Mouse (Mus musculus): ENCODE measurements around the gene Il1rl1. TPM values are rescaled to one million over a fixed set of nuclear protein-coding genes. Genes with fewer than 3 reads are reported as not detected.

The Il1rl1 gene
- total RNA-seq (2014; rRNA removed) (under 0.01 and 0.07 TPM in 2 replicates), polyA plus RNA-seq (2012; rRNA removed) (not detected in 2 replicates)

DNA sequence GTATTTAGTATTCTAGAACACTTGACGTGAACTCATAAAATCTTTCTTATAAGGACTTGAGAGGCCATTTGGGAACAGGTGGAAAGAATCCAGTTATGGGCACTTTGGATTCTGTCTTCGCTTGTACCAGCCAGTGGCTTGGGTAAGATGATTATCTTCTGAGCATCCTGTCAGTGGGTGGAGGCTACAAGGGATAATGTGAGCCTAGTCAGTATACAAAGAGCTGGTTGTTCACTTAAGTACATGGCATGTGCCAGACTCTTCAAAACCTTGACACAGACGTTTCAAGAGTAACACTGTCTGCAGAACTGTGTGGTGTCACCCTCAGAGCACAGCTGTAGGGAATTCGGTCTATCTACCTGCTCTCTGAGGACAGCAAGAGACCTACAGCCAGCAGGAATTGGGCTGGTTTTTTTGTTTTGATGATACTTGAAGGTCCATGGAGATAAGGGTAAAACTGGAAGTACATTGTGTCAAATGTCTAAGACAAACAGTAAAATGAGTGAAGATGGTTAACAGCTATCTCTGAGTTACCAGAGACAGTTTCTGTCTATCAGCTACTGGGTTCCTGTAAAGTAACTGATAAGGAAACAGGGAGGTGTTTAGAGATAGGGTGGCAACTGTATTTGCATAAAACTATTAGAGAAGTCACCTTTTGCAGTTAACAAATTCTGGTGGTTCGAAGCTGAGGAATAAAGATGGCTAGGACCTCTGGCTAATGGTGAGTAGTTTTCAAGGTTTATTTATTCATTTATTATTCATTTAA lies at the start of gene Il1rl1:
TSS of gene Il1rl1 (plus strand) at position 661 of the 766 bp plus-strand sequence.
- Histone ChIP-seq H3K27ac (replicated peaks; ENCODE audit: insufficient read depth, low read depth, low read length) (no peak within 1 kb of the TSS), H3K79me2 (ENCODE audit: control insufficient read depth, insufficient read depth, low read length) (no peaks in the 10 kb centered on the region), H3K4me3 (ENCODE audit: insufficient read depth, low read depth, low read length) (no peak within 1 kb of the TSS), H3K36me3 (ENCODE audit: control insufficient read depth, insufficient read depth, low read length) (no peaks in the 10 kb centered on the region), H3K9ac (ENCODE audit: low read depth, low read length) (no peak within 1 kb of the TSS), H3K27me3 (ENCODE audit: control insufficient read depth, insufficient read depth, low read length) (no peaks in the 10 kb centered on the region), H3K4me1 (ENCODE audit: control insufficient read depth, insufficient read depth, low read length) (no peaks in the 10 kb centered on the region)
- TF ChIP-seq POLR2A (IDR thresholded peaks at IDR 0.05; ENCODE audit: extremely low read depth, insufficient read depth, low read length) = no peak
- 79% methylated on average over 5 of the region's 5 CpGs for WGBS
- no peak for DNase-seq (ENCODE audit: extremely low read depth, low read depth, low spot score)

DNA sequence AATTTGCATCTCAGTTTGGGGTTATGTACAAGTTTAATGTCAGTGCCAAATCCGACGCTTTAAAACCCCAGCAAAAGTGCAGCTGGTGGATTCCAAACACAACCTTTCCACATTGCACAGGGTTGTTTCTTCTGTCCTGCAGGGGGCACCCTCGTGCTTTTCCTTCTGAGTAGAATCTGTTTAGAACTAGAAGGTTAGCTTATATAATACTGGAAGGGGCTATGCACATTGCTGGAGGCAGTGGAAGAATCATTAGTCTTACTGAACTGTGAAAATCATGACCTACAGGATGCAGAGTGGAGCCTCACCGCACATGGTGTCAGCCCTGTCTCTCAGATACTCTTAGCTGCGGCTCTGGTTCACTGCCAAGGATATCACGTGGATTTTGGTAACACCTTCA lies 49.3 kb upstream of the Il1rl1 start:
- no peak for TF ChIP-seq POLR2A (IDR thresholded peaks at IDR 0.05; ENCODE audit: extremely low read depth, insufficient read depth, low read length)
- peak; percentile 34 for TF ChIP-seq CTCF (IDR thresholded peaks at IDR 0.05; ENCODE audit: low read depth, low read length)
- no peaks in the 10 kb centered on the region for H3K36me3 ChIP-seq (ENCODE audit: control insufficient read depth, insufficient read depth, low read length)
- WGBS = 47% methylated on average over 6 of the region's 6 CpGs
- no peak overlapping the region for H3K9ac ChIP-seq (ENCODE audit: low read depth, low read length)
- H3K27ac ChIP-seq (replicated peaks; ENCODE audit: insufficient read depth, low read depth, low read length) = no peak overlapping the region
- H3K4me1 ChIP-seq (ENCODE audit: control insufficient read depth, insufficient read depth, low read length) = no peaks in the 10 kb centered on the region
- H3K4me3 ChIP-seq (ENCODE audit: insufficient read depth, low read depth, low read length) = no peak overlapping the region
- no peaks in the 10 kb centered on the region for H3K27me3 ChIP-seq (ENCODE audit: control insufficient read depth, insufficient read depth, low read length)
- peak; percentile 43 for DNase-seq (ENCODE audit: extremely low read depth, low read depth, low spot score)
- no peaks in the 10 kb centered on the region for H3K79me2 ChIP-seq (ENCODE audit: control insufficient read depth, insufficient read depth, low read length)

DNA sequence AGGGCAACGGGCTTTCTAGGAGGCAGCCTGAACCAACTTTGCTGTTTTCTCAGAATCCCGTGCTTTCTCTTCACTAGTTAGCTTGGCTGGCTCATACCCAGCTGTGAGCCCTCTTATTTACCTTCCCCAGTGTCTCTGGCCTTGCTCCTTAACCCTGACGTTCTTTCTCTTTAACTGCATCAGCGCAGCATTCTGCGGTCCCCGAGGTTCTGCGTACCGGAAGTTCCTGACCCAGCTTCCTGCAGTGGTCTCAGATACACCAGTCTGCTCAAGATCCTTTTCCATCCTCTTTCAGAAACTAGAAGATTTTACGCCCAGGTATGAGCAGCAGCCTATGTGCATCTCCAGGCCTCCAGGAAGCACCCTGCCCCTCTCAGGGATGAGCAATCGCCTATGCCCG lies 48.4 kb upstream of the Il1rl1 start:
- 76% methylated on average over 11 of the region's 11 CpGs for WGBS
- no peak for DNase-seq (ENCODE audit: extremely low read depth, low read depth, low spot score)
- Histone ChIP-seq H3K4me1 (ENCODE audit: control insufficient read depth, insufficient read depth, low read length) (no peaks in the 10 kb centered on the region), H3K79me2 (ENCODE audit: control insufficient read depth, insufficient read depth, low read length) (no peaks in the 10 kb centered on the region), H3K27me3 (ENCODE audit: control insufficient read depth, insufficient read depth, low read length) (no peaks in the 10 kb centered on the region), H3K9ac (ENCODE audit: low read depth, low read length) (no peak overlapping the region), H3K27ac (replicated peaks; ENCODE audit: insufficient read depth, low read depth, low read length) (no peak overlapping the region), H3K36me3 (ENCODE audit: control insufficient read depth, insufficient read depth, low read length) (no peaks in the 10 kb centered on the region), H3K4me3 (ENCODE audit: insufficient read depth, low read depth, low read length) (no peak overlapping the region)
- TF ChIP-seq POLR2A (IDR thresholded peaks at IDR 0.05; ENCODE audit: extremely low read depth, insufficient read depth, low read length) (no peak), CTCF (IDR thresholded peaks at IDR 0.05; ENCODE audit: low read depth, low read length) (no peak)

DNA sequence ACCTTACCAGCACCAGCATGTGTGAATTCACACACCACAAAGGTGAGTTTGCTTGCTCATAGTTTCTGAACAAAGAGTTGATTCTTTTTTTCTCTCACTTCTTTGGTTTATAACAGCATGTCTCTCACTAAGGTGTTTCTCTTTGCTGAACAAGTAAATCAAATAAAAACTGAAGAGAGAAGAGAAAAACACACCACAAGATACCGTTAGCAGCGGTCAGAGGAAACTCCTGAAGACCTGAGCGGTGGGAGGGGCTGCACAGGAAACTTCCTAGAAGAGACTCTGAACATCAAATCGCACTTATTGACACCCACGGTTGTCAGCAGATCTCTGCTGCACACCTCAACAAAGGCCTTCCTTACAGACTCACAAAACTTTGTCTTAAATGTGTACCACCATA lies 46.5 kb upstream of the Il1rl1 start:
- no peak for TF ChIP-seq CTCF (IDR thresholded peaks at IDR 0.05; ENCODE audit: low read depth, low read length)
- no peaks in the 10 kb centered on the region for H3K4me1 ChIP-seq (ENCODE audit: control insufficient read depth, insufficient read depth, low read length)
- H3K79me2 ChIP-seq (ENCODE audit: control insufficient read depth, insufficient read depth, low read length) = no peaks in the 10 kb centered on the region
- WGBS = 81% methylated on average over 5 of the region's 5 CpGs
- no peak overlapping the region for H3K27ac ChIP-seq (replicated peaks; ENCODE audit: insufficient read depth, low read depth, low read length)
- H3K4me3 ChIP-seq (ENCODE audit: insufficient read depth, low read depth, low read length) = no peak overlapping the region
- no peak for DNase-seq (ENCODE audit: extremely low read depth, low read depth, low spot score)
- H3K9ac ChIP-seq (ENCODE audit: low read depth, low read length) = no peak overlapping the region
- H3K27me3 ChIP-seq (ENCODE audit: control insufficient read depth, insufficient read depth, low read length) = no peaks in the 10 kb centered on the region
- H3K36me3 ChIP-seq (ENCODE audit: control insufficient read depth, insufficient read depth, low read length) = no peaks in the 10 kb centered on the region

DNA sequence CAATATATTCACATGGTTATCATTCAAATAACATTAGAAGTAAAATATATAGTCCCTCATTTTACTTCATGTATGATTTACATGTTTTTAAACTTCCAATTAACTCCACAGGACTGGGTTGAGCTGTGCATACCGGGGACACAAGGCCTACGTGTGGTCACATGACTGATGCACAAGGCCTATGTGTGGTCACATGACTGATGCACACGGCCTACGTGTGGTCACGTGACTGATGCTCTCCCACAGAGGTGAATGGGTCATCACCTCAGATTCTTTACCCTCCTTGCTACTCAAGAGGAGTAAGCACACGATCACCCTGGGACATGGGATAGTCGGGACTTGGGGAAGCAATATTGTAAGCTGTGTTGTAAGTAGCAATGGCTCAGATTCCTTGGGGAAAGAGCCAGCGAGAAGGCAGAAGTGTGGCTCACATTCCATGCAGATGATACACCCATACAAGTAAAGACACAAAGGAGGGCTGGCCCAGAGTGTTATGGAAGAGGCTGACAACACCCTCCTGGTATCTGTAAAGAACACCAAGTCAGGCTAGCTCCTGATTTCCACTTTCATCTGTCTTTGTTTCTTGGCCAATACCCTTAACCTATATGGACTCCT lies 44.3 kb upstream of the Il1rl1 start:
- H3K27me3 ChIP-seq (ENCODE audit: control insufficient read depth, insufficient read depth, low read length) = no peaks in the 10 kb centered on the region
- no peaks in the 10 kb centered on the region for H3K36me3 ChIP-seq (ENCODE audit: control insufficient read depth, insufficient read depth, low read length)
- H3K4me1 ChIP-seq (ENCODE audit: control insufficient read depth, insufficient read depth, low read length) = no peaks in the 10 kb centered on the region
- WGBS = 90% methylated on average over 8 of the region's 8 CpGs
- no peak for DNase-seq (ENCODE audit: extremely low read depth, low read depth, low spot score)
- H3K27ac ChIP-seq (replicated peaks; ENCODE audit: insufficient read depth, low read depth, low read length) = no peak overlapping the region
- H3K9ac ChIP-seq (ENCODE audit: low read depth, low read length) = no peak overlapping the region
- H3K79me2 ChIP-seq (ENCODE audit: control insufficient read depth, insufficient read depth, low read length) = no peaks in the 10 kb centered on the region
- H3K4me3 ChIP-seq (ENCODE audit: insufficient read depth, low read depth, low read length) = no peak overlapping the region
- TF ChIP-seq POLR2A (IDR thresholded peaks at IDR 0.05; ENCODE audit: extremely low read depth, insufficient read depth, low read length) (no peak), CTCF (IDR thresholded peaks at IDR 0.05; ENCODE audit: low read depth, low read length) (no peak)

DNA sequence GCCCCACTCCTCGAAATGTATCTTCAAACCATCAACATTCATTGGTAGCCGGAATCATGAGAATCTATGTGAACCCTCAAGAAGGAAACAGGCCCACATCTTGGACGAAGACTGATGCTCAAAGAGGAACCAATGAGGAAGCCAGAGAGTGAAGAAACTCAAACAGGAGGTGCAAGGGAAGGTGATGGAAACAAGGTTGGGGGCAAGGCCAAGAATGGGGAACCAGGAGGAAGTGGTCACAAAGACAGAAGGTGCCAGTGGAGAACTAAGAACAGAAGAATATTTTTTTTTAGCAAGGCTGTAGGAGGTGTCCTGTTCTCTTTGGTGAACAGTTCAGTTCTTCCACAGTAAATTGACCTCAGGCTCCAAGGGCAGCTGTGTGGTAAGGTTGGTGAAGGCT lies 38.0 kb upstream of the Il1rl1 start:
- WGBS = 75% methylated on average over 3 of the region's 3 CpGs
- DNase-seq (ENCODE audit: extremely low read depth, low read depth, low spot score) = no peak

More for the DNA sequence above, 38.0 kb upstream of the Il1rl1 start:
- H3K27ac ChIP-seq (replicated peaks; ENCODE audit: insufficient read depth, low read depth, low read length) = no peak overlapping the region
- no peaks in the 10 kb centered on the region for H3K79me2 ChIP-seq (ENCODE audit: control insufficient read depth, insufficient read depth, low read length)
- no peak overlapping the region for H3K4me3 ChIP-seq (ENCODE audit: insufficient read depth, low read depth, low read length)
- H3K9ac ChIP-seq (ENCODE audit: low read depth, low read length) = no peak overlapping the region
- no peaks in the 10 kb centered on the region for H3K36me3 ChIP-seq (ENCODE audit: control insufficient read depth, insufficient read depth, low read length)
- H3K4me1 ChIP-seq (ENCODE audit: control insufficient read depth, insufficient read depth, low read length) = no peaks in the 10 kb centered on the region
- TF ChIP-seq POLR2A (IDR thresholded peaks at IDR 0.05; ENCODE audit: extremely low read depth, insufficient read depth, low read length) (no peak), CTCF (IDR thresholded peaks at IDR 0.05; ENCODE audit: low read depth, low read length) (no peak)
- no peaks in the 10 kb centered on the region for H3K27me3 ChIP-seq (ENCODE audit: control insufficient read depth, insufficient read depth, low read length)

Data from liver, adult 2 months (tissue).